Mouse (Mus musculus) kidney, embryonic 14.5 days (tissue): ENCODE data around the gene Atad3a. TPM values are rescaled to one million over a fixed set of nuclear protein-coding genes. Genes with fewer than 3 reads are reported as not detected.
"Not testable (repeated sequence)": the region's sequence is repeated elsewhere in the genome, so short reads cannot be mapped to it uniquely, and the experiment has no call there.

Experiments
- ATAC-seq: fragments of 200-750 bp; cut with Nextera tagmentation; 2 replicates; pipeline ENCODE4 v1.8.0; 2017; ENCODE audit warnings: moderate number of reproducible peaks, mild to moderate bottlenecking, moderate TSS enrichment, moderate library complexity; ENCODE audit not compliant: low FRiP score, low TSS enrichment
- H3K27ac ChIP-seq: fragments of 300-500 bp; sonication (generic); 2 replicates; pipeline ENCODE4 v1.5.1; 2014; ENCODE audit warnings: low read depth, mild to moderate bottlenecking, low read length, moderate library complexity, mixed read lengths
- H3K27me3 ChIP-seq: fragments of 300-500 bp; sonication (generic); 2 replicates; pipeline ENCODE4 v1.6.1; 2014; ENCODE audit warnings: mild to moderate bottlenecking, low read length; ENCODE audit not compliant: control insufficient read depth, insufficient read depth
- H3K36me3 ChIP-seq: fragments of 300-500 bp; sonication (generic); 2 replicates; pipeline ENCODE4 v1.6.1; 2014; ENCODE audit warnings: low read length, mixed read lengths; ENCODE audit not compliant: control insufficient read depth, insufficient read depth
- H3K4me1 ChIP-seq: fragments of 300-500 bp; sonication (generic); 2 replicates; pipeline ENCODE4 v1.6.1; 2014; ENCODE audit warnings: low read length, mixed read lengths; ENCODE audit not compliant: control insufficient read depth, insufficient read depth
- H3K4me2 ChIP-seq: fragments of 300-500 bp; sonication (generic); replicated peaks from 2 replicates; pipeline ENCODE4 v1.6.1; 2014; ENCODE audit warnings: low read depth, mild to moderate bottlenecking, low read length
- H3K4me3 ChIP-seq: fragments of 300-500 bp; sonication (generic); 2 replicates; pipeline ENCODE4 v1.5.1; 2014; ENCODE audit warnings: mild to moderate bottlenecking, low read length
- H3K9ac ChIP-seq: fragments of 300-500 bp; sonication (generic); 2 replicates; pipeline ENCODE4 v1.6.1; 2014; ENCODE audit warnings: low read depth, mild to moderate bottlenecking, low read length, moderate library complexity
- H3K9me3 ChIP-seq: fragments of 300-500 bp; sonication (generic); 2 replicates; pipeline ENCODE4 v1.6.1; 2016; ENCODE audit warnings: low read length; ENCODE audit not compliant: control insufficient read depth
- WGBS: fragments of 180-500 bp; shearing (Covaris S2); extraction: QIAGEN DNeasy Blood & Tissue Kit; methylation state at CpG from one replicate; pipeline ENCODE4 v1.1.7; 2014; 5-methylcytosine and 5-hydroxymethylcytosine counted together
- polyA plus RNA-seq: library from polyadenylated mRNA; unstranded; fragments of >200 nt; fragmentation: Nextera tagmentation; extraction: Ambion mirVana; gene quantifications from 2 replicates; pipeline ENCODE4 v1.2.1, GENCODE M21; 2014

Atad3a gene
- polyA plus RNA-seq, 1 experiment from 2014 or later: 112 TPM

DNA sequence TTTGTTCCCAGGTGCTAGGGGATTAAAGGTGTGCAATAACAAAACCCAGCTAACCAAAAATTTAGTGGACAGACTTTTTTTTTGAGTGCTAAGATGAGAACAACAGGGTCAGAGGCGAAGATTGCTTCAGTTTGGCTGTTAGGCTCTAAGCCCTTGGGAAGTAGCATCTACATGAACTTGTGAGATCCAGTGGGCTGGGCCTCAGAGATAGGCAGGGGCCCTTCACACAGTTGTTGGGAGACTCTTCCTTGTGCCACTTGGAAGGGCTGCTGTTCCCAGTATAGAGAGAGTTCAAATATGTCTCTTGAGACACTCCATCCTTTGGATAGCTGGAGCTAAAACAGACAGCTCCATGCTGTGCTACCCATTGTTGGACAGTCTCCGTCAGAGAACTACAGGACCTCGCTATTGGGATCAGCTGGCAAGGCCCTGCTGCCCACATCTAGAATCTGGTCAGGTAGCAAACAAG, 29.2 kb upstream of the Atad3a start, which contains the start of gene Ankrd65:
Gene Ankrd65, plus strand, starts transcription at position 419 of the 469 bp plus-strand sequence.
- Histone ChIP-seq H3K4me2 (no peak within 1 kb of the TSS), H3K36me3 (no peaks in the 10 kb centered on the region), H3K27ac (no peak within 1 kb of the TSS), H3K9me3 (no peaks in the 10 kb centered on the region), H3K4me3 (no peak within 1 kb of the TSS), H3K9ac (no peak within 1 kb of the TSS), H3K27me3 (no peaks in the 10 kb centered on the region), H3K4me1 (no peaks in the 10 kb centered on the region)
- ATAC-seq: no peak
- WGBS: 89% methylated on average over 3 of the region's 3 CpGs

DNA sequence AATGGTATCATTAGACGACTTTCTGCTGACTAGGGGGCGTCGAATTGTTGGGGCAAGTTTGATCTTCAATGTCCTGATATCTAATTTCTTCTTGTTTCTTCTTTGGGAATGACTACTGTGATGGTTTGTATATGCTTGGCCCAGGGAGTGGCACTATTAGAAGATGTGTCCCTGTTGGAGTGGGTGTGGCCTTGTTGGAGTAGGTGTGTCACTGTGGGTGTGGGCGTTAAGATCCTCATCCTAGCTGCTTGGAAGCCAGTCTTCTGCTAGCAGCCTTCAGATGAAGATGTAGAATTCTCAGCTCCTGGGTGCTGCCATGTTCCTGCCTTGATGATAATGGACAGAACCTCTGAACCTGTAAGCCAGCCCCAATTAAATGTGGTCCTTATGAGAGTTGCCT, 27.9 kb upstream of the Atad3a start:
- H3K27me3 ChIP-seq, H3K36me3 ChIP-seq, H3K9ac ChIP-seq, ATAC-seq, H3K9me3 ChIP-seq, H3K4me3 ChIP-seq, H3K27ac ChIP-seq, H3K4me1 ChIP-seq, H3K4me2 ChIP-seq: not testable (repeated sequence)
- 80% methylated on average over 4 of the region's 4 CpGs for WGBS

DNA sequence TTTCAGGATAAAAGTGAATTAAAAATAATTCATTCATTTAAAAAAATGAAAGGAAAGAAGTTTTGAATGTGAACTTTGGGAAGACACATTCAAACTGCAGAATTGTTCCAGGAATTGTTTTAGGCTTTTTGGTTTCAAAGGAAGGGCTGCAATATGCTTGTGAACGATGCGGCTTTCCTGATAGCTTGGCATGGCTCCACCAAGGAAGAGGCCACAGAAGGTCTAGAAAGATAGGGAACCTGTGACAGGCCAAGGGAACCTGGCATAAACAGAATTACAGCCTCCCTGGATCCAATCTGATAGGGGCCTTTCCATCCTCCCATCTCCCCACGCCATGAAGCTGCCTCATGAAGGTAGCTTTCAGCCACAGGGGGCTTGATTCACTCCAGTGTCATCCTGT, 27.4 kb upstream of the Atad3a start:
- ATAC-seq: no peak
- peaks cover 8% of the 10 kb centered on the region; the same call in 1 of the 2 replicates for H3K4me1 ChIP-seq
- H3K4me2 ChIP-seq: no peak overlapping the region
- no peaks in the 10 kb centered on the region for H3K27me3 ChIP-seq
- H3K36me3 ChIP-seq: no peaks in the 10 kb centered on the region
- no peaks in the 10 kb centered on the region for H3K9me3 ChIP-seq
- no peak overlapping the region for H3K27ac ChIP-seq
- H3K4me3 ChIP-seq: no peak overlapping the region
- 86% methylated on average over 3 of the region's 3 CpGs for WGBS
- H3K9ac ChIP-seq: no peak overlapping the region

DNA sequence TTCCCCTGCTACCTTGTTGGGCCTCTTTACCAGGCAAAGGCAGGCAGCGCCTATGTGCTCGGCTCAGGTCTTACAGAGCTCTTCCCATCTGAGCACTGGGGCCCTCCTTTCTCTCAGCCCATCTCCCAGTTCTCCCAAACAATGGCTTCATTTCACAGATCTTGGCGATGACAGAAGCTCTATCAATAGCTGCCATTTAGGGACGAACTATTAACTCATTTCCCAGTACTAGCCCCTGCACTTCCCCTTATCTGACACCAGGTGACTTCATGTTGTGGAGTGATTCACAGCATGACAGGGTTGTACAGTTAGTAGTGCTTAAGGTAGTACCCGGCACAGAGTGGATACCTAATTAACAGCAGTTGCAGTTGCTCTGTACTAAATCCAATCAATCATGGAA, 24.9 kb upstream of the Atad3a start, which contains the start of gene Tmem88b:
Gene Tmem88b, minus strand, starts transcription at position 56 of the 400 bp plus-strand sequence.
- WGBS: 80% methylated on average over 5 of the region's 5 CpGs
- ATAC-seq: no peak

DNA sequence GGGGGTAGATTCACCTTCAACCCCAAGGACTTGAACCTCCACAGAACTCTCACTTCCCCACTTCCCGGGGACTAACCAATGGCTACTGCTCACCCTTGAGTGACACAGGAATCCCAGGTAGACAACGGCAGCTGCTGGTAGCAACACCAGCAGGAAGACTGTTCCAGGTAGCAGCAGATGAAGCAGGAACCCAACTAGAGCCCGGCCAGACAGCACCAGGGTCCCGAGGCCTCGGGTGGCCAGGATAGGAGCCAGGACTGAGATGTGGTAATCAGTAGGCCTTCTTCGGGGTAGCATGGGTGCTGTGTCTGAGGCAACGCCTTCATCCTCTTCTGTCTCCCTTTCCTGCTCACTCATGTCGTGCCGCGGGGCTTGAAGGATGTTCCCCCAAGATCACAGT, 24.4 kb upstream of the Atad3a start:
- H3K9me3 ChIP-seq: no peaks in the 10 kb centered on the region
- no peak overlapping the region for H3K9ac ChIP-seq
- WGBS: 75% methylated on average over 10 of the region's 10 CpGs
- no peaks in the 10 kb centered on the region for H3K36me3 ChIP-seq
- no peak overlapping the region for H3K27ac ChIP-seq
- no peak for ATAC-seq
- no peak overlapping the region for H3K4me2 ChIP-seq
- H3K4me1 ChIP-seq: peaks cover 14% of the 10 kb centered on the region; the same call in 1 of the 2 replicates
- H3K27me3 ChIP-seq: no peaks in the 10 kb centered on the region
- H3K4me3 ChIP-seq: no peak overlapping the region

More for the DNA sequence above, 24.9 kb upstream of the Atad3a start, which contains the start of gene Tmem88b:
- peak within 1 kb of the TSS; percentile 81 for H3K9ac ChIP-seq
- H3K4me1 ChIP-seq: peaks cover 13% of the 10 kb centered on the region; the same call in 1 of the 2 replicates
- no peak within 1 kb of the TSS for H3K27ac ChIP-seq
- peak within 1 kb of the TSS; percentile 60; the same call in 1 of the 2 replicates for H3K4me3 ChIP-seq
- H3K36me3 ChIP-seq: no peaks in the 10 kb centered on the region
- H3K4me2 ChIP-seq: peak within 1 kb of the TSS; percentile 87
- no peaks in the 10 kb centered on the region for H3K27me3 ChIP-seq
- H3K9me3 ChIP-seq: no peaks in the 10 kb centered on the region

DNA sequence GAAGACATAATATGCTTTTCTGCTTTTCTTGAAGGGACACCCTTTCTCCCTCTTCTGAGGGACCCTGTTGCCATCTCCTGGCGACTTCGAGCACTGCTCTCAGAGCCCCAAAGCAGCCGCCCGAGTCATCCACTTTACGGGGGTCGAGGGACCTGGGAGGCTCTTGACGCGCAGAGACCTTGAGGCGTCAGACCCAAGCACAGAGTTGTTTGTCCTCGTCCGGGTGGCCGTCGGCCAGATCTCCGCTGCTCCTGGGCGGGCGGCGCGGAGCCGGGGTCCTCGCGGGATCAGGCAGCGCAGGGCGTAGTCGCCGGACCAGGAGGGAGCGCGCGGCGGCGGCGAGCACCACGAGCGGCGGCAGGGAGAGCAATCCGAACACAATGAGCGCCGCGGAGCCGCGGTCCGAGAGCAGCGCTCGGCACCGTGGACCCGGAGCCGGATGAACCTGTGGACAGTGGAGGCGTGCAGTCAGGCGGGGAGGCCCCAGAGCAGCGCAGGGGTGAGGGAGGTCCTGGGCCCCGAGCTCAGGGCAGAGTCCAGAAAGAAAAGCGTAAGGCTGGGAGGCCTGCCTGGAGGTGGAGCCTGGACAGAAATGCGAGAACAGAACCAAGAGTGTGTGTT, 23.3 kb upstream of the Atad3a start:
- H3K4me2 ChIP-seq: peak overlapping the region; percentile 87
- WGBS: under 1% methylated on average over 52 of the region's 52 CpGs
- H3K4me3 ChIP-seq: peak overlapping the region; percentile 60
- ATAC-seq: peak; percentile 82
- no peaks in the 10 kb centered on the region for H3K36me3 ChIP-seq
- H3K4me1 ChIP-seq: peaks cover 14% of the 10 kb centered on the region; the same call in 1 of the 2 replicates
- peak overlapping the region; percentile 67 for H3K27ac ChIP-seq
- H3K27me3 ChIP-seq: no peaks in the 10 kb centered on the region
- H3K9me3 ChIP-seq: no peaks in the 10 kb centered on the region
- H3K9ac ChIP-seq: peak overlapping the region; percentile 81

DNA sequence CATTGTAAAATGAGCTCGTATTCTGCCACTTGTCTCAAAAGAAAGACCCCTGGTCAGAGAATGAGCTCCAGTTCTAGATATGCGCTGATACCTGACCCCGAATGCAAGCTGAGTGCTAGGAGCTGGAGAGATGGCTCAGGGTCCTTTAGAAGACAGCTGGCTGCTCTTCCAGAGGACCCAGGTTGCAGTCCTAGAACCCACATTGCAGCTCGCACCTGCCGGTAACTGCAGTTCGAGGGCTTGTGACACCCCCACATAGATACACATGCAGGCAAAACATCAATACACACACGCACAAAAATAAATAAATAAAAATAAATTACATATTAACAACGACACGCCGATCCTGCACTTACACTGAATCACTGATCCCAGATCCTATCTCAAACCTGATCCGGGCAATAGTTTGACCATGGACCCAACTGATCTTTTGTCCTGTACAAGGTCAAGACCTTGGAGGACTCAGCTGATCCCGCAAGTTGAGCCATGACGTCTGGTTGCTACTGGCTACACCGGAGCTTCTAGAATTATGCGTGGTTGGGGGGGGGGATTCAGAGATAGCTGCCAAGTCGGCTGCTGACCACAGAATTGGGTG, 22.7 kb upstream of the Atad3a start:
- H3K9me3 ChIP-seq: no peaks in the 10 kb centered on the region
- H3K27me3 ChIP-seq: no peaks in the 10 kb centered on the region
- H3K4me2 ChIP-seq: peak overlapping the region; percentile 87
- peak overlapping the region; percentile 60 for H3K4me3 ChIP-seq
- no peak overlapping the region; the same call in 1 of the 2 replicates for H3K27ac ChIP-seq
- 0 out of 2 replicates have a peak, but pooled peaks have one; percentile 1 for ATAC-seq
- H3K9ac ChIP-seq: peak overlapping the region; percentile 81; the same call in 1 of the 2 replicates
- no peaks in the 10 kb centered on the region for H3K36me3 ChIP-seq
- 38% methylated on average over 16 of the region's 16 CpGs for WGBS
- H3K4me1 ChIP-seq: peaks cover 14% of the 10 kb centered on the region; the same call in 1 of the 2 replicates

DNA sequence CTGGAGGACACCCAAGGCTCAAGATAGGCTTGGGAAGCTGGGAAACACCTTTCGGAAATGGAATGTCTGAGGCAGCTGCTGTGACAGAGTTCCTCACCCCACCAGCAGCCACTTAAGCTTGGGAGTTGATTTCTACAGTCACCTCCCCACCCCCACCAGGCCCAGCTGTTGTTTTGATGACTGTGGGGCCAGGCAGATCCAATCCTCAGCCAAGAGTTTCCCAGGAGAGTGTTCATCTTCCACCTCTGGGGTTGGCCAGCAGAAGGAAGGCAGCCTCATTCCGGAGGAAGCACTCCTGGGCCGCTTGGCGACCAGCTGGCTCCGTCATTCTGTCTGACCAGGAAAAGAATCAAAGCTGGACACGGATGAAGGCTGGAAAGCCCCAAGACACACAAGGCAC, 20.0 kb upstream of the Atad3a start:
- no peak; the same call in 1 of the 2 replicates for ATAC-seq
- H3K9ac ChIP-seq: no peak overlapping the region
- H3K9me3 ChIP-seq: no peaks in the 10 kb centered on the region
- H3K27ac ChIP-seq: 0 out of 2 replicates have a peak overlapping the region, but pooled peaks have one; percentile 24
- H3K4me2 ChIP-seq: no peak overlapping the region
- no peak overlapping the region for H3K4me3 ChIP-seq
- 11% methylated on average over 6 of the region's 6 CpGs for WGBS
- peaks cover 18% of the 10 kb centered on the region; the same call in 1 of the 2 replicates for H3K4me1 ChIP-seq
- H3K27me3 ChIP-seq: no peaks in the 10 kb centered on the region
- no peaks in the 10 kb centered on the region for H3K36me3 ChIP-seq

DNA sequence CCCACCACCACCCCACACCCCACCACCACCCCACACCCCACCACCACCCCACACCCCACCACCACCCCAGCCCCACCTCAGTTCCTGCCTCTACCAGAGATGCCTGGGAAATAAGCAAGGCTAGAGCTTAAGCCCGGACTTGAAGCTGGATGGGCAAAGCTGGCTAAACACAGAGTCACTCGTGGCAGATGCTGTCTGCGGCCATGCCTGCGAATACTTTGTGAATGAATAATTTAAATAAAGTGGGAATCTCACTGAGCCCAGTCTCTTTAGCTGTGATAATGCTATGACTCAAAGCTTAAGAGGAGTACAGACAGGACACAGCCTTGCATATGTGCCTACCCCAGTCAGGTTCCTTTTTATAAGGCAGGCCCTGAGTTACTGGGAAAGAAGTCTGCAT, 18.6 kb upstream of the Atad3a start:
- H3K4me3 ChIP-seq: no peak overlapping the region
- H3K27me3 ChIP-seq: no peaks in the 10 kb centered on the region
- peaks cover 15% of the 10 kb centered on the region; the same call in 1 of the 2 replicates for H3K4me1 ChIP-seq
- no peaks in the 10 kb centered on the region for H3K9me3 ChIP-seq
- no peak overlapping the region for H3K27ac ChIP-seq
- ATAC-seq: no peak
- no peak overlapping the region for H3K9ac ChIP-seq
- 88% methylated on average over 4 of the region's 4 CpGs for WGBS
- H3K36me3 ChIP-seq: no peaks in the 10 kb centered on the region
- no peak overlapping the region for H3K4me2 ChIP-seq
